10 mouse cellular contexts compared by ENCODE assay signal in genomic region chr9:101110013-101110412, GRCm38 (mm10). TPM values are rescaled to one million over a fixed set of nuclear protein-coding genes. Genes with fewer than 3 reads are reported as not detected.
A peak's percentile ranks its signal among the peaks of the same experiment; 100 is the strongest.
DNase-seq lines count a peak whose midpoint lies in the region; ATAC-seq and TF ChIP-seq lines count a peak whose summit lies in the region.
"Had no signal": no experiment of that assay in that cellular context is flagged by ENCODE, and none has a peak within 500 bp of the region (broad histone marks: within the 10 kb centered on the region; RNA-seq: fewer than 3 reads in every experiment).

No protein-coding gene starts in this region.

- H3K27ac ChIP-seq in midbrain, postnatal 0 days (ENCODE audit: low read depth, low read length), result no peak overlapping the region
- no peak overlapping the region for H3K27ac ChIP-seq in midbrain, embryonic 10.5 days (replicated peaks)
- H3K27ac ChIP-seq: embryonic facial prominence, embryonic 13.5 days; neural tube, embryonic 12.5 days had no signal

- H3K9ac ChIP-seq in midbrain, postnatal 0 days (replicated peaks; ENCODE audit: low read length, poor library complexity, severe bottlenecking), result no peak overlapping the region
- H3K9ac ChIP-seq: embryonic facial prominence, embryonic 13.5 days; neural tube, embryonic 12.5 days had no signal

- H3K4me3 ChIP-seq in midbrain, postnatal 0 days (ENCODE audit: low read depth, low read length), result no peak overlapping the region
- H3K4me3 ChIP-seq in midbrain, embryonic 10.5 days, result no peak overlapping the region
- H3K4me3 ChIP-seq: embryonic facial prominence, embryonic 13.5 days; neural tube, embryonic 12.5 days had no signal

- 52% methylated on average over 3 of the region's 3 CpGs for WGBS in midbrain, postnatal 0 days
- whole genome bisulfite sequencing in midbrain, embryonic 10.5 days, result 68% methylated on average over 3 of the region's 3 CpGs

- H3K4me1 ChIP-seq in midbrain, postnatal 0 days (ENCODE audit: insufficient read depth, low read length), result no peaks in the 10 kb centered on the region
- H3K4me1 ChIP-seq in midbrain, embryonic 10.5 days, result no peaks in the 10 kb centered on the region
- H3K4me1 ChIP-seq: embryonic facial prominence, embryonic 13.5 days; neural tube, embryonic 12.5 days had no signal

- no peak for TF ChIP-seq CTCF in midbrain, postnatal 0 days (IDR thresholded peaks at IDR 0.05)

- H3K9me3 ChIP-seq in midbrain, postnatal 0 days (ENCODE audit: low read length), result no peaks in the 10 kb centered on the region
- H3K9me3 ChIP-seq in midbrain, embryonic 10.5 days (replicated peaks), result no peaks in the 10 kb centered on the region
- H3K9me3 ChIP-seq: embryonic facial prominence, embryonic 13.5 days; neural tube, embryonic 12.5 days had no signal

- no peak for ATAC-seq in midbrain, postnatal 0 days (ENCODE audit: low FRiP score)

- H3K4me2 ChIP-seq in midbrain, postnatal 0 days (ENCODE audit: low read depth, low read length, poor library complexity, severe bottlenecking), result no peak overlapping the region
- H3K4me2 ChIP-seq: embryonic facial prominence, embryonic 13.5 days; neural tube, embryonic 12.5 days had no signal

- peak; percentile 47 to 77 for DNase-seq in adrenal gland, adult (ENCODE audit: inconsistent age in 2 of 2, low spot score in 1 of 2)
- no peak for DNase-seq in adrenal gland, postnatal 25 days
- DNase-seq in midbrain, postnatal 0 days (ENCODE audit: low spot score), result peak; percentile 25
- no peak for DNase-seq in midbrain, embryonic 10.5 days (ENCODE audit: low spot score)
- DNase-seq in kidney, adult 9 months, result peak; percentile 62
- peak; percentile 35 for DNase-seq in skeletal muscle tissue, adult 2 months (ENCODE audit: low read depth, low spot score)
- DNase-seq in urinary bladder, postnatal 25 days (ENCODE audit: low spot score), result no peak
- no peak for DNase-seq in cerebellum, adult 8-10 months

- no peaks in the 10 kb centered on the region for H3K27me3 ChIP-seq in midbrain, postnatal 0 days (ENCODE audit: insufficient read depth, low read length)
- no peaks in the 10 kb centered on the region for H3K27me3 ChIP-seq in midbrain, embryonic 10.5 days (ENCODE audit: low read depth, poor library complexity, severe bottlenecking)
- H3K27me3 ChIP-seq: embryonic facial prominence, embryonic 13.5 days; neural tube, embryonic 12.5 days had no signal

- H3K36me3 ChIP-seq in midbrain, postnatal 0 days (ENCODE audit: insufficient read depth, low read length), result peaks cover 4% of the 10 kb centered on the region
- peaks cover 22% of the 10 kb centered on the region for H3K36me3 ChIP-seq in midbrain, embryonic 10.5 days

RNA-seq across cellular contexts. Expression of gene Msl2, which starts 36.1 kb away (rescaled TPM):
- total RNA-seq in adrenal gland, postnatal 25 days (2021), result 55.2 and 58.1 TPM in 2 replicates
- 38.5 and 42.0 TPM in 2 replicates for total RNA-seq in midbrain, postnatal 0 days (2014; rRNA removed)
- polyA plus RNA-seq in midbrain, postnatal 0 days (2015; fragmentation: Nextera tagmentation; extraction: Ambion mirVana), result 3.3 and 4.1 TPM in 2 replicates
- 3.8 and 3.9 TPM in 2 replicates for polyA plus RNA-seq in midbrain, embryonic 10.5 days (2016; fragmentation: Nextera tagmentation; extraction: Ambion mirVana)

Comparison
In these comparisons a context has a peak if more than half of its experiments do, and no peak if none do; other contexts are left out.
1. DNase-seq: peak in adrenal gland, adult (2 of 2), midbrain, postnatal 0 days (single experiment), kidney, adult 9 months (single experiment) and skeletal muscle tissue, adult 2 months (single experiment); none in adrenal gland, postnatal 25 days (single experiment), midbrain, embryonic 10.5 days (single experiment), urinary bladder, postnatal 25 days (single experiment) and cerebellum, adult 8-10 months (single experiment).